Mouse (Mus musculus) CH12.LX (cell line): Measurements from ENCODE around the gene Slc26a1. TPM values are rescaled to one million over a fixed set of nuclear protein-coding genes. Genes with fewer than 3 reads are reported as not detected.

Source experiments
- DNase-seq: peaks from one replicate; pipeline ENCODE4 v3.0.0-alpha.2; 2013; ENCODE audit errors: extremely low read depth
- H3K27ac ChIP-seq: 2 replicates; pipeline ENCODE4 v1.5.1; 2012; ENCODE audit warnings: low read depth, mild to moderate bottlenecking, control low read depth, moderate library complexity; ENCODE audit not compliant: insufficient read depth
- H3K27me3 ChIP-seq: replicated peaks from 2 replicates; pipeline ENCODE3; 2012; ENCODE audit warnings: inconsistent platforms
- H3K36me3 ChIP-seq, 2 experiments: replicated peaks in 1 of 2; 2 replicates each; pipeline versions ENCODE3 to v1.6.1; 2012; ENCODE audit warnings: inconsistent platforms in 1 of 2, low read length in 1 of 2, mild to moderate bottlenecking in 1 of 2, mixed read lengths in 1 of 2, moderate library complexity in 1 of 2; ENCODE audit not compliant: control insufficient read depth in 1 of 2, insufficient read depth in 1 of 2
- H3K4me1 ChIP-seq, 2 experiments: 2 replicates each; pipeline ENCODE4 v1.6.1; 2012; ENCODE audit warnings: inconsistent platforms in 1 of 2, moderate library complexity in 1 of 2; ENCODE audit not compliant: insufficient read depth in 2 of 2, control insufficient read depth in 1 of 2
- H3K4me2 ChIP-seq: 2 replicates; pipeline ENCODE4 v1.6.1; 2012; ENCODE audit warnings: low read depth, mild to moderate bottlenecking, control low read depth; ENCODE audit not compliant: poor library complexity, insufficient read depth, severe bottlenecking
- H3K4me3 ChIP-seq, 3 experiments: fragments of 150-350 bp in 1 of 3; sonication (generic) in 1 of 3; replicated peaks in 1 of 3; 2 replicates each; pipeline versions ENCODE3 to v1.5.1; 2011 to 2012; ENCODE audit warnings: low read depth in 2 of 3, low read length in 2 of 3, mild to moderate bottlenecking in 2 of 3, moderate library complexity in 2 of 3, control low read depth in 1 of 3, improper control_type of control experiment in 1 of 3, inconsistent platforms in 1 of 3, mixed read lengths in 1 of 3; ENCODE audit not compliant: poor library complexity in 1 of 3
- H3K79me2 ChIP-seq: replicated peaks from 2 replicates; pipeline ENCODE4 v1.6.1; 2012; ENCODE audit warnings: mild to moderate bottlenecking, moderate library complexity; ENCODE audit not compliant: control insufficient read depth, poor library complexity, insufficient read depth, severe bottlenecking; ENCODE audit errors: extremely low read depth
- H3K9ac ChIP-seq: 2 replicates; pipeline ENCODE4 v1.6.1; 2012; ENCODE audit warnings: low read depth, mild to moderate bottlenecking, control low read depth, moderate library complexity; ENCODE audit not compliant: insufficient read depth
- H3K9me3 ChIP-seq: replicated peaks from 2 replicates; pipeline ENCODE3; 2012; ENCODE audit warnings: low read length, inconsistent platforms, mixed read lengths
- BHLHE40 ChIP-seq: IDR thresholded peaks from 2 replicates; pipeline ENCODE4 v1.6.1; 2011; ENCODE audit warnings: mild to moderate bottlenecking, low read depth, low read length, improper control_type of control experiment
- CHD1 ChIP-seq: IDR thresholded peaks from 2 replicates; pipeline ENCODE4 v1.6.1; 2012; ENCODE audit warnings: low read depth, low read length, improper control_type of control experiment, inconsistent platforms
- CHD2 ChIP-seq: IDR thresholded peaks from 2 replicates; pipeline ENCODE4 v1.6.1; 2011; ENCODE audit warnings: low read length, improper control_type of control experiment
- CTCF ChIP-seq, 2 experiments: IDR thresholded peaks in 1 of 2; conservative IDR thresholded peaks in 1 of 2; 2 replicates each; pipeline ENCODE4 v1.5.1; 2011 to 2012; ENCODE audit warnings: low read depth in 2 of 2, low read length in 2 of 2, improper control_type of control experiment in 1 of 2, inconsistent platforms in 1 of 2, mild to moderate bottlenecking in 1 of 2, moderate library complexity in 1 of 2
- E2F4 ChIP-seq: IDR thresholded peaks from 2 replicates; pipeline ENCODE4 v1.6.1; 2011; ENCODE audit warnings: low read depth, low read length, improper control_type of control experiment; ENCODE audit not compliant: insufficient replicate concordance
- JUN ChIP-seq: IDR thresholded peaks from 2 replicates; pipeline ENCODE4 v1.6.1; 2011; ENCODE audit warnings: low read depth, mild to moderate bottlenecking, low read length, improper control_type of control experiment, moderate library complexity; ENCODE audit not compliant: insufficient read depth
- JUND ChIP-seq: conservative IDR thresholded peaks from 2 replicates; pipeline ENCODE4 v1.6.1; 2011; ENCODE audit warnings: low read depth, low read length, improper control_type of control experiment
- MAFK ChIP-seq: IDR thresholded peaks from 2 replicates; pipeline ENCODE4 v1.6.1; 2011; ENCODE audit warnings: low read length, improper control_type of control experiment; ENCODE audit not compliant: insufficient replicate concordance
- MAX ChIP-seq: IDR thresholded peaks from 2 replicates; pipeline ENCODE4 v1.6.1; 2011; ENCODE audit warnings: low read length, improper control_type of control experiment
- MEF2A ChIP-seq: IDR thresholded peaks from 2 replicates; pipeline ENCODE4 v1.6.1; 2014; ENCODE audit warnings: low read depth, mild to moderate bottlenecking, inconsistent platforms, low read length, improper control_type of control experiment, borderline replicate concordance
- MYC ChIP-seq: IDR thresholded peaks from 2 replicates; pipeline ENCODE4 v1.6.1; 2011; ENCODE audit warnings: low read depth, mild to moderate bottlenecking, improper control_type of control experiment, low read length
- POLR2A ChIP-seq: IDR thresholded peaks from 2 replicates; pipeline ENCODE4 v1.6.1; 2011; ENCODE audit warnings: low read depth, mild to moderate bottlenecking, improper control_type of control experiment, low read length
- RCOR1 ChIP-seq: conservative IDR thresholded peaks from 2 replicates; pipeline ENCODE4 v1.6.1; 2012; ENCODE audit warnings: low read depth, mild to moderate bottlenecking, inconsistent platforms, low read length, improper control_type of control experiment
- SMC3 ChIP-seq: IDR thresholded peaks from 2 replicates; pipeline ENCODE4 v1.6.1; 2011; ENCODE audit warnings: low read depth, low read length, improper control_type of control experiment
- USF2 ChIP-seq: conservative IDR thresholded peaks from 2 replicates; pipeline ENCODE4 v1.6.1; 2011; ENCODE audit warnings: low read depth, low read length, improper control_type of control experiment
- ZC3H11A ChIP-seq: IDR thresholded peaks from 2 replicates; pipeline ENCODE4 v1.6.1; 2012; ENCODE audit warnings: low read depth, mild to moderate bottlenecking, inconsistent platforms, low read length, improper control_type of control experiment
- ZNF384 ChIP-seq: IDR thresholded peaks from 2 replicates; pipeline ENCODE4 v1.6.1; 2012; ENCODE audit warnings: low read depth, low read length, improper control_type of control experiment, inconsistent platforms
- dilution Hi-C: fragments of 300-500 bp; cut with MboI; formaldehyde crosslinking; loops from 2 replicates; pipeline ENCODE4 v1.14.3; 2020; ENCODE audit warnings: low sequenced_read_pairs; ENCODE audit not compliant: extremely low pct_unique_long_range_greater_than_20kb, extremely low pct_ligation_motif_present
- in situ Hi-C: fragments of 300-500 bp; cut with MboI; formaldehyde crosslinking; loops from 3 replicates; pipeline ENCODE4 v1.14.3; 2019; ENCODE audit warnings: low sequenced_read_pairs, low pct_ligation_motif_present, low pct_unique_long_range_greater_than_20kb, mixed read lengths
- polyA plus RNA-seq: library from polyadenylated mRNA; unstranded; fragments of >175 nt; gene quantifications from 2 replicates; pipeline ENCODE4 v1.2.1, GENCODE M21; 2012; ENCODE audit warnings: low read depth; ENCODE audit not compliant: insufficient read length
- total RNA-seq, 2 experiments: library from RNA; depleted of rRNA; stranded (reverse); fragments of 300-350 nt in 1 of 2; fragments of >200 nt in 1 of 2; gene quantifications; 2 replicates each; pipeline ENCODE4 v1.2.3; 2012 to 2014

Slc26a1 gene
- total and polyA plus RNA-seq, 3 experiments: 0.07 to 0.08 TPM; not detected in 1

- H3K27me3 ChIP-seq: no peaks in the 10 kb centered on the region
- no peak overlapping the region for H3K9ac ChIP-seq
- no peak overlapping the region for H3K4me3 ChIP-seq
- H3K27ac ChIP-seq: no peak overlapping the region
- H3K4me1 ChIP-seq: no peaks in the 10 kb centered on the region
- no peak for DNase-seq
- no peaks in the 10 kb centered on the region for H3K9me3 ChIP-seq
- peaks cover 55 to 97% of the 10 kb centered on the region in 2 experiments for H3K36me3 ChIP-seq
- in situ Hi-C loops: no loop called here
- no peaks in the 10 kb centered on the region for H3K79me2 ChIP-seq
- dilution Hi-C loops: no loop called here
- TF ChIP-seq MAX (no peak), JUND (no peak)
- TF ChIP-seq, all 38 proteins: peak for 0
- no peak overlapping the region for H3K4me2 ChIP-seq
These were observed 29.6 kb downstream of the Slc26a1 start for GRCm38 (mm10) chr5:108645651-108646342.

DNA sequence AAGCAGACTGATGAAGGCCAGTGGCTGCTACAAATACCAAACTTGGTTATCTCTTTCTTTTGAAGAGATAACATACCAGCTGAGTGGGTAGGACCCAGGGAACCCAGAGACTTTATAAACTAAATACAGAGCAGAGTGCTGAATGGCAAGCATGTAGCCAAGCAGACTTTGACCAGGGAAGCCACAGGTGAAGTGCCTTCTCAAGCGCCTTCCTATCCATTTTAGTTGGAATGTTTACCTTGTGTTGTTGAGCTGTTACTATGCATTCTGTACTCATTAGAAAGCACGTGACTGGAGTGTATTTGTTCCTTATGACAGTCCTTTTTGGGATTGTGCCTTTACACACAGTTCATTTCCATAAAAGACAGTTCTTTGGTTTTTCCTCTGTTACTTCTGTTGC lies 31.7 kb downstream of the Slc26a1 start:
- H3K9ac ChIP-seq: no peak overlapping the region
- H3K4me3 ChIP-seq: no peak overlapping the region
- peaks cover 3 to 8% of the 10 kb centered on the region in 2 experiments; a peak in 3 of 4 replicates for H3K4me1 ChIP-seq
- H3K79me2 ChIP-seq: no peaks in the 10 kb centered on the region
- in situ Hi-C loops (no loop called here), dilution Hi-C loops (no loop called here)
- H3K9me3 ChIP-seq: no peaks in the 10 kb centered on the region
- H3K4me2 ChIP-seq: no peak overlapping the region
- H3K36me3 ChIP-seq: peaks cover 44 to 90% of the 10 kb centered on the region in 2 experiments
- no peaks in the 10 kb centered on the region for H3K27me3 ChIP-seq
- H3K27ac ChIP-seq: no peak overlapping the region
- no peak for DNase-seq
- TF ChIP-seq SMC3 (no peak), ZNF384 (no peak), MEF2A (no peak), JUN (no peak), BHLHE40 (no peak), CHD2 (no peak), CHD1 (no peak)

DNA sequence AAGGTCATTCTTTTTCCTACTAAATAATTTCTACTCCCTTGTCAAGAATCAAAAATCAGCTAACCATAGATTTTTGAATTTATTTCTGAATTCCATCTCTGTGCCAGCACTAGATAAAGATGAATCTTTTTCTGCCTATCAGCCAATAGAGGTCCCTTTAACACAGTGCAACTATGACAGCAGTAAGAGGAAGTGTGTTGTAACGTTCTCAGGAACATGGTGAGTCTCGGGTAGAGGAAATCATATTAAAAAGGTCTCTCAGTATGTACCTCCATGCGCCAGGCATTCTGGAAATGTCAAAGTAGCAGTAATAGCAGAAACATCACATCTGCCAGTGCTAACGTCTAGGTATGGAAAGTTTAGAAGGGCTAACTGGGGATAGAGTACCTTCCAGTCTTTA lies 39.2 kb downstream of the Slc26a1 start:
- Histone ChIP-seq H3K9me3 (no peaks in the 10 kb centered on the region), H3K9ac (no peak overlapping the region), H3K27ac (no peak overlapping the region), H3K36me3 (peaks cover 10 to 34% of the 10 kb centered on the region in 2 experiments), H3K4me1 (peaks cover 3 to 10% of the 10 kb centered on the region in 2 experiments; a peak in 3 of 4 replicates), H3K27me3 (no peaks in the 10 kb centered on the region), H3K4me2 (no peak overlapping the region), H3K4me3 (no peak overlapping the region), H3K79me2 (0 out of 2 replicates have a peak, but pooled peaks cover 2% of the 10 kb centered on the region)
- no peak for DNase-seq
- in situ Hi-C loops (no loop called here), dilution Hi-C loops (no loop called here)
- TF ChIP-seq POLR2A (no peak), CTCF (conservative IDR thresholded peaks at IDR 0.05 in 1 of 2, IDR thresholded peaks at IDR 0.05 in 1 of 2; ENCODE audit: low read depth in 2 of 2, low read length in 2 of 2) (no peak), SMC3 (no peak), USF2 (no peak), E2F4 (no peak), RCOR1 (no peak), ZC3H11A (no peak), CHD2 (no peak), JUND (no peak), MYC (no peak), MAFK (no peak)
